Mouse (Mus musculus) left cerebral cortex, postnatal 4 days (tissue): ENCODE results near the gene Unc45b. TPM values are rescaled to one million over a fixed set of nuclear protein-coding genes. Genes with fewer than 3 reads are reported as not detected.

ENCODE experiments used
- DNase-seq: peaks from one replicate; pipeline ENCODE4 v3.0.0-alpha.2; 2022
- intact Hi-C: fragments of 180-260 bp; cut with DNase I; formaldehyde crosslinking; loops from one replicate; pipeline ENCODE4 v1.15.1; 2025
- total RNA-seq, 2 experiments: library from RNA; stranded (reverse); gene quantifications; 2 replicates each; pipeline ENCODE4 v1.2.3; 2021

The Unc45b gene
- 1 to 10 TPM; 4.2 to 4.8 TPM for total RNA-seq

- intact Hi-C loops = no loop called here
These were observed at the start of gene Unc45b for GRCm38 (mm10) chr11:82910250-82910649. Gene Unc45b (plus strand): TSS chr11:82910550.

GRCm38 (mm10) chr11:82860759-82861158 lies 49.6 kb upstream of the Unc45b start:
- DNase-seq = no peak
- intact Hi-C loops = no loop called here

More at GRCm38 (mm10) chr11:82910250-82910649, at the start of gene Unc45b:
- no peak for DNase-seq

- no peak for DNase-seq
- intact Hi-C loops = no loop called here
These were observed 48.8 kb upstream of the Unc45b start for GRCm38 (mm10) chr11:82861558-82861957.

GRCm38 (mm10) chr11:82862638-82863037 lies 47.7 kb upstream of the Unc45b start:
- DNase-seq = no peak

GRCm38 (mm10) chr11:82863059-82863458 lies 47.3 kb upstream of the Unc45b start:
- intact Hi-C loops = no loop called here
- DNase-seq = no peak

More at GRCm38 (mm10) chr11:82862638-82863037, 47.7 kb upstream of the Unc45b start:
- intact Hi-C loops = no loop called here

DNA sequence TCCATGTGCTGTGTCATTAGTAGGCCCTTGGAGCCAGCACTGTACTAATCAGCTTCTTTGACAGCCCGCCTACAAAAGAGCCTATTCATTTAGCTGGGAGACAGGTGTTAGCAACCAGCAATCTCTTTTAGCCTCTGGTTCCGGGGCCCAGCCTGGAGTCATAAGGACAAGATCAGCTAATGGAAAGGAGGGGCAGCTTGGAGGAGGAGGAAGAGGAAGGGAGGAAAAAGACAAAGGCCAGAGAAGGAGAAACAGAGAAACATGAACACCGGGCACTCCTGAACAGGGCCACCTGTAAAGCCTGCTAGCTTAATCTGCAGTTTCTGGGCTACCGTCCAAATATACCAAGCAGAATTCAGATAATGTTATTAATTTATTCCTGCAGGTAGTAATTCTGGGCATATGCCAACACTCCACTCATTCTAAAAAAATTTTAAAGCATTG lies 46.8 kb upstream of the Unc45b start:
- DNase-seq = no peak

GRCm38 (mm10) chr11:82865957-82866356 lies 44.4 kb upstream of the Unc45b start:
- intact Hi-C loops = no loop called here
- no peak for DNase-seq

More for the DNA sequence above, 46.8 kb upstream of the Unc45b start:
- intact Hi-C loops = no loop called here

DNA sequence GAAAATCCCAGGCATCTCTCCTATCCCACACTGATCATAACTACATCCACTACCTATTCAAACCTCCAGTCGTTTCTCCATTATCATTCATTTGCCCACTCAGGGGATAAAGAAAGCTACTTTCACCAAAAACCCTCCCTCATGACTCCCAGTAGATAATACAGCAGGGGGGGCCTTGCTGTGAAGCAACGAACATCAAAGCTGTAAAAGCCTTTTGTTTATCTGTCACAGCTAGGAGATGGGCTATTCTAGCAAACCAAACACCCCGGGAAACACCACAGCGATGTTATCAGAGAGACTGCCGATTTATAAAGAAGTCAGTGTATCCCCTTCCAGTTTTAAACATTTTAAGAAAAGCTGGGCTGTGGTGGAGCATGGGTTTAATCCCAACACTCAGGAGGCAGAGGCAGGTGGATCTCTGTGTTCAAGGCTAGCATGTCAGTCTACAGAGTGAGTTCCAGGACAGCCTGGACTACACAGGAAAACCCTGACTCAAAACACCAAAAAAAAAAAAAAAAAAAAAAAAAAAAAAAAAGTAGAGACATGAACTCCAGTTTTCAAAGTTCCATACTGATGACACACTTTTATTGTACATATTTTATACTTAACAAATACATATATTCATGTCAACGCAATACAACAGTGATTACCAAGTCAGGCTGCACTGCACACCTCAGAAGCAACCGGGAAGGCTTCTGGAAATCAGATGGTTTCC lies 43.3 kb upstream of the Unc45b start:
- DNase-seq = no peak
- intact Hi-C loops = no loop called here

DNA sequence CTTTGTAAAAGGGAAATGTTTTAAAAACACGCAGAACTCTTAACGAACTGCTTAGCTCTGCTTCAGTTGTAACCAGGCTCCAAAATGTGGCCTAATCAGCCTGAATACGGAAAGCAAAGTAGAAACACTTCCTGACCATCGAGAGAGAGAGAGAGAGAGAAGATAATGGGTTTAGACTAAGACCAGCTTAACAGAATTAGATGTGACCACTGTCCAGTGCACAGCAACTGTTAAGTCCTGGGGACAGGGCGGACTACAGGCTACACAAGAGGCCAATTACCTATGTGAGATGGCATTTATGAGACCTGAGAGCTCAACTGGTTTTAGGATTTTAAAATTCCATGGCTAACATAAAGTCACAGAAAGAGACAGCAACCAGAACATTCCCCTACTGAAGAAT lies 42.4 kb upstream of the Unc45b start:
- no peak for DNase-seq
- intact Hi-C loops = no loop called here

DNA sequence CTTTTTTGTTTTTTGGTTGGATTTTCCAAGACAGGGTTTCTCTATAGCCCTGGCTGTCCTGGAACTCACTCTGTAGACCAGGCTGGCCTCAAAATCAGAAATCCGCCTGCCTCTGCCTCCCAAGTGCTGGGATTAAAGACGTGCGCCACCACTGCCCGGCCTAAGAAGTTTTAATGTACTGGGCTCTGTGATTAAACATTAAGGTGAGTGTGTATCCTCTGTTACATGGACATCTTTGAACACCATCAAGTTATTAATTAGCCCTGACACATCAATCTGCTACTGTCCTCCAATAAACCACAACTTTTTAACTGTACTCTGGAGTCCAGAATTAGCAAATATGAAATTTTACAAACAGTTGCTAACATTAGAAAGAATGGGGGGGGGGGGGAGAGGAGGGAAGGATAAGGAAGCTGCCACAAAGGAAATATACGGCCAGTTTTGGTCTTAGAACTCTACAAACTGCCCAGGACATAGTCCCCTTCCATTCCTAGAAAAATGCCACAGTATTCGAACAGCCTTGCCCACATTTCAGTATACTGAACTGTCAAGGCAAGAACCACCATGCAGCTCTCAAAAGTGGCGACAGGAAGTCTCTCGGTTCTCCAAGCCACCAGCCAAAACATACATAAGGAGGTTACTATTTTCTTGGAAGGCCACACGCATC lies 40.7 kb upstream of the Unc45b start:
- intact Hi-C loops = no loop called here
- no peak for DNase-seq

DNA sequence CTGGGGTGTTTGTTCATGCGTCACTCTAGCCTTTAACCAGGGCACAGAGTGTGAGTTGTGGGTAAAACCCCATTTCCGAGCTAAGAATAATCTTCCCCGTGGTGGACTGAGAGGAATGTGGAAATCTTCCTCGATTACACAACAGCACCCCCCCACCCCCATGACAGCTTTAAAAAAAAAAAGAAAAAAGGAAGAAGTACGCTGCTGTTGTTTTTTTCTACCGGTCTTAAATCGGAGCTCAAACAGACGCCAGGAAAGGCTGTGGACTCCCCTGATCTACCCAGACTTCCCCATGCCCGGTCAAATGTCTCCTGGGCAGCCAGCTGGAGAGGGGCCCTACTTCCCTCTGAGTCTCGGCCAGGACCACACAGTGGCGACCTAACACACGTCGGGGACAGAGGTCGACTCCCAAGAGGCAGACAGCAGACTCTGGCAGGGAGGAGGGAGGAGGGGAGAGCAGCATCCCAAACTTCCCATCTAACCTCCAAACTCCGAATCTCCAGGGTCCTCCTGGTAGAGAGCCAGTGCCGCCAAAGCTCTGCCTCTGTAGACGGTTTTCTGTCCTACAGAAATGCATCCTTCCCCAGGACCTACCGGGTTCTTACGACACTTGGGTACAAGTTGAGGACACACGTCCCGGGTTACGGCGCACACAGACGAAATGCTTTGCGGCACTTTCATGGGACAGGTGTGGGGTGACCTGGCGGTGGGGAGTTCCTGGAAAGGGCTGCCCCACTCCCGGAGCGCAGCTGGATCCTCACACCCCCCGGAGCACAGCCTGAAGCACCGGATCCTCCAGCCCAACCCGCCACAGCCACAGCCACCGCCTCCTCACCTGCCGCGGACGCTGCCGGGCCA lies 39.9 kb upstream of the Unc45b start:
- intact Hi-C loops = no loop called here

DNA sequence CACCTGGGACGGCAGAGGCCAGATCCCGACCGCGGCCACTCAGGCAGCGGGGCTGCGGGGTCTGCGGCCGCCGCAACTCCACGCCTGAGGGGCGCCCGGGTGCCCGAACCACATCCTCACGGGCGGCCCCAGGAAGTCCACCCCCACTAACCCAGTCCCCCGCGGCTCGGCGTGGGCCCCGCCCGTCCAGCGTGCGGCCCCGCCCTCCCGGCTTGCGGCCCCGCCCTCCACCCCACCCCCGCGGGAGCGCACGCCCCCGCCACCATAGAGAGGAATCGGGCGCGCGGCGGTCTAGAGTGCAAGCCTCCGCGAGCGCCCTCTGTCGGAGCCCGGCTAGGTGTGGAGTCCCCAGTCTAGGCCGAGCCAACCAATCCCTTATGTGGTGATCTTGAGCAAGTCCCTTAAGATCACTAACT lies 39.3 kb upstream of the Unc45b start, which contains the start of gene Rffl:
TSS of gene Rffl (minus strand) at position 180 of the 416 bp plus-strand sequence.
- intact Hi-C loops = no loop called here
- DNase-seq = peak; percentile 97

More for the DNA sequence above, 39.9 kb upstream of the Unc45b start:
- peak; percentile 17 for DNase-seq

DNA sequence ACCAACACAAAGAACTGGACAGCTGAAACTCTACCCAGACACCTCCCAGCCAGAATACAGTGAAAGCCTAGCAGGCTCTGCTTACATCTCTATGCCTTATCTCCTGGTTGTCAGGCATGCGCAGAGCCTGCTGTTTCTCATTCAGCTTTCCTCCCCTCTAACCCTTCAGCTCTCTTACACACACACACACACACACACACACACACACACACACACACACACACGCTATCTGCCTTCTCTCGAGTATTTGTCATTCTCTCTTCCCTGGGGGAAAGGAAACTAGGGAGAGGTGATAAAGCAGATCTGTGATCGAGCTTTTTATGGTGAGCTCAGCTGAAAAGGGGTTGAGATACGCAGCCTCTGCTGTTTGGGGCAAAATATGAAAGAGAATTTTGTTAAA lies 35.4 kb upstream of the Unc45b start:
- no peak for DNase-seq
- intact Hi-C loops = no loop called here

DNA sequence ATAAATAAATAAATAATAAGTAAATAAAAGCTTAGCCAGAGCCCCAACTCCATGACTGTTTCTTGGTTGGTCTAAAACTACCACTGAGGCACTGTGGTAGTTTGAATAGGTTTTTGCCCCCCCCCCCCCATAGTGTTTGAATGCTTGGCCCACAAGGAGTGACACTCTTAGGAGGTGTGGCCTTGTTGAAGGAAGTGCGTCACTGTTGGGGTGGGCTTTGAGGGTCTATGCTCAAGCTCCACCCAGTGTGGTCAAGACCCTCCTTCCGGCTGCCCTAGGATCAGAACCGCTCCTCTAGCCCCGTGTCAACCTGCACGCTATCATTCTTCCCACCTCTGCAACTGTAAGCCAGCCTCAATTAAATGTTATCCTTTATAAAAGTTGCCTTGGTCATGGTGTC lies 34.7 kb upstream of the Unc45b start:
- no peak for DNase-seq
- intact Hi-C loops = no loop called here

- intact Hi-C loops = no loop called here
- DNase-seq = no peak
These were observed 32.5 kb upstream of the Unc45b start for GRCm38 (mm10) chr11:82877726-82878344.

GRCm38 (mm10) chr11:82883180-82883579 lies 27.2 kb upstream of the Unc45b start:
- intact Hi-C loops = no loop called here
- no peak for DNase-seq

DNA sequence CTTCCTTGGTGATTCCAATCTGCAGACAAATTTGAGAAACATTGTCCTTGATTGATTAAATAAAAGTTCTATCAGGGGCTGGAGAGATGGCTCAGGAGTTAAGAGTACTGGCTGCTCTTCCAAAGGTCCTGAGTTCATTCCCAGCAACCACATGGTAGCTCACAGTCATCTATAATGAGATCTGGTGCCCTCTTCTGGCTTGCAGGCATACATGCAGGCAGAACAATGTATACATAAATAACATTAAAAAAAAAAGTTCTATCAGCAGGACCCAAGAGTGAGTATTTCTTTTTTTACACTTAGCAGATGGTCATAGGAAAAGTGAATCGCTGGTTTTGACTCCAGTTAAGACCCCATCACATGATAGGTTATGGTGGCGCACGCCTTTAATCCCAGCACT lies 23.8 kb upstream of the Unc45b start:
- intact Hi-C loops = no loop called here

GRCm38 (mm10) chr11:82888491-82888946 lies 21.8 kb upstream of the Unc45b start:
- DNase-seq = peak; percentile 62
- intact Hi-C loops = no loop called here

More for the DNA sequence above, 23.8 kb upstream of the Unc45b start:
- DNase-seq = no peak

GRCm38 (mm10) chr11:82889524-82890341 lies 20.6 kb upstream of the Unc45b start:
- peak; percentile 24 for DNase-seq
- intact Hi-C loops = loop anchor here (5.0 kb wide), 2 partner anchors 652 to 892 kb away; no protein-coding TSS in a partner anchor
